Mouse (Mus musculus): ENCODE data around the gene 5031439G07Rik.
A peak's percentile ranks its signal among the peaks of the same experiment; 100 is the strongest.
"Not testable (repeated sequence)": the region's sequence is repeated elsewhere in the genome, so short reads cannot be mapped to it uniquely, and the experiment has no call there.

5031439G07Rik gene

DNA sequence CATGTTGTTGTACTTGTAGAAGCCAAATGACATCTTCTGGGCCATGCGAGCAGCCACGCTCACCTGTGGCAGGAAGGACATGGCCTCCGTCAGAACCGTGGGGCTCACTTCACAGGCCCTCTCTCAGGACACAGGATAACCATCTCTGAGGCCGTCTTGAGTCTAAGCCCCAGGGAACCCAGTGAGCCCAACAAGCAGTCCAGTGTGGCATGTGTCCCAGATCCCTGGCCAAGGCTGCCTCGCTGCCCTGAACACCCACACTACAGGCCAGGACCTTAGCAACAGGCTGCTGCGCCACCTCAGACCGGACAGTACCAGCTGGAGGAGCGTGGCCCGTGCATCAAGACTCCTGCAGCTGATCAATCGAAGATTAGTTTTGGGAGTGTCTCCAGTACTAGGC lies 35.1 kb downstream of the 5031439G07Rik start:
- DNase-seq (ENCODE audit: low read depth, low spot score): no peak

DNA sequence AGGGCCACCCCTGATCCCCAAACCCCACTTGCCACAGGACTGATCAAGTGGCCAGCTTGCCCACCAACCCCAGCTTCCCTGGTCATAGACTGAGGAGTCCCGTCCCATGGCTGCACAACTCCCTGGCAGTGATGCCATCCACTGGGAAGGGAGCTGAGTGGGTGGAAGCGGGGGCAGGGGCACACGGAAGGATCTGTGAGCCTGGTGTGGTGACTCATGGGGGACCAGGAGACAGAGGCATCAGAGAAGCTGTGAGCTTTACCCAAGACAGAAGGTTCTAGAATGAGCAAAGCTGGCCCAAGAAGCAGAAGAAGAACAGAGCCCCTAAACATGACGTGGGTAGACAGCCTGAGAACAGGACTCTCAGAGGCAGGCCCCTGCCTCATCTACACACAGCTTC lies 38.3 kb downstream of the 5031439G07Rik start:
- DNase-seq (ENCODE audit: low read depth, low spot score): no peak

DNA sequence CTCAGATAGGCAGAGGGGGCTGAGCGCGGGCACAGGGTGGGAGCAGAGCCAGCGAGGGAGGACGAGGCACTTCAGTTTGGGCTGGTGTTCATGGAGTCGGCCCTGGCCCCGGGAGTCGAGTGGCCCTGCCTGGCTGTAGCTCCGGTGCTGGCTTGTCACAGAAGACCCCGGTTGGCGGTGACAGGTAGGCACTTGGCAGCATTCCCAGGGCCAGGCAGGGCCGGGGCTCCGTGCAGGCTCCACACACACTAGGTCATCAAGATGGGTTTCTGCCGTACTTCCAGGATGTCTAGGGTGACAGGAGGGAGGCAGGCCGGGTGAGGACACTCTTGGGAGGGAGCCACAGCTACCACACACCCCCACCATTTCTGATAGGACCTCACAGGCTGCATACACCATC lies 39.4 kb downstream of the 5031439G07Rik start:
- DNase-seq (ENCODE audit: low read depth, low spot score): no peak

DNA sequence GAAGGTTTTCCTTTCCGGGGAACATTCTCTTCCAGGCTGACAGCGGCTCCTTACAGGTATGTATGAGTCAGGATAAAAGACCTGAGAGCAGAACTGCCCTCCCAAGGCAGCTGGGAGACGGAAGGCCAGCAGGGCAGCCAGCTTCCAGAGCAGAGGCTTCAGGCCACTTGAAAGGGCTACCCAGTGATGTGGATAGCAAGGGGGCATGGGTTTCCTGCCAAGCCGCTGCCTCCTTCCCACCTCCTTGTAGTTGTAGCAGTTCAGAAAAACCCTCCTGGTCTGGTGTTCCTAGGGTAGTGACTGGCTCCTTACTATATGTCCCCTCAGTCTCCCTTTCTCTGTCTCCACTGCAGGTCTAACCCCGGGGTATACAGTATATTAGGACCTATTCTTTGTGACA lies 44.0 kb downstream of the 5031439G07Rik start:
- no peak for DNase-seq (ENCODE audit: low read depth, low spot score)

DNA sequence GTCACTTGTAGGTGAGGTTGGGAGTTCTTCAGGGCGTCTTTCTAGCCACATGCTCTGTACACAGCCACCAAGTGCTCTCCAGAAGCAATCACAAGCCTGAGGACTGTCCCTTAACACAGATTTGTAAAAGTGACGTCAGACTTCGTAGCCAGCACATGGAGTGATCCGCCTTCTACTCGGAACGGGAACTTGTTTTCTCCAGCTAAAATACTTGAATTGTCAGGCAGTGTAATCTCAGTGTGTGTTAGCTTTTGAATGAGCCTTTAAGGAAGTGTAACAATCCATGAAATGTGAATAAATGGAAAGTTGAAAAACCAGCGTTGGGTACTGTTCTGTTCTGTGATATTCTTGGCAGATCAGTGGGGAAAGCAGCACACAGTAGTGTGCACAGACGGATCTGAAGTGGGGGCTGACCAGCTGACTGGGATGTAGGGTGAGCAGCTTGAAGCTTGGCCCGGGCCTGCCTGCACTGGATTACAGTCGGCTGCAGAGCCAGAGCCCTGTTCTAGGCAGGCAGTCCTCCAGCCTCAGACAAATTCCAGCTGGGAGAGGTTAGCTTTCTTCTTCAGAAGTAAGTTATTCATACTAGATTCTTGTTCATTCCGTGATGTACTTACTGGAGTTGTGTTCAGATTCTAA lies 45.6 kb downstream of the 5031439G07Rik start:
- no peak for DNase-seq (ENCODE audit: low read depth, low spot score)

DNA sequence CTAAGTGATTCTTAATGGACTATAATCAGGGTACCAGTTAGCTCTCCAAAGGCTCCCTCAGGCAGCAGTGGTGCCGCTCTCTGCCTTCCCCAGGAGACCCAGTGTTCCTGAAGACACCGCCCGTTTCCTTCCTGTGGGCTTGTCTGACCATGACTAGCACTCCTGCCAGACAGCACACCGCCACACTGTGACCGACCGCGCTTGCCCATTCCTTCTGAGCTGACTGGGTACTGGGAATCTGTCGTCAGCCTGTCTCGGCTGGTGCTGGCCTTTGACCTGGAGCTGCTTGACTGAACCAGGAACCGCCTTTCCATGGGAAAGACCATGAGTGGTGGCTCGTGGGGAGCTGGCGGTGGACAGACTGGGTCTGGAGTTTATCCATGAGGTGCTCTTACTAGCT lies 48.2 kb downstream of the 5031439G07Rik start:
- no peak for DNase-seq (ENCODE audit: low read depth, low spot score)

DNA sequence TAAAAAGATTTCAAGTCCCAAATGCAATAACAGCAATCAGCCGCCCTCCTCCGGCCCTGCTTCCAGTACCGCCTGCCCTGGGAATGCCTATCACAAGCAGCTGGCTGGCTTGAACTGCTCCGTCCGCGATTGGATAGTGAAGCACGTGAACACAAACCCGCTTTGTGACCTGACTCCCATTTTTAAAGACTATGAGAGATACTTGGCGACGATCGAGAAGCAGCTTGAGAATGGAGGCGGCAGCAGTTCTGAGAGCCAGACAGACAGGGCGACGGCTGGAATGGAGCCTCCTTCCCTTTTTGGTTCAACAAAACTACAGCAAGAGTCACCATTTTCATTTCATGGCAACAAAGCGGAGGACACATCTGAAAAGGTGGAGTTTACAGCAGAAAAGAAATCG lies 53.5 kb downstream of the 5031439G07Rik start:
- no peak for DNase-seq (ENCODE audit: low read depth, low spot score)

DNA sequence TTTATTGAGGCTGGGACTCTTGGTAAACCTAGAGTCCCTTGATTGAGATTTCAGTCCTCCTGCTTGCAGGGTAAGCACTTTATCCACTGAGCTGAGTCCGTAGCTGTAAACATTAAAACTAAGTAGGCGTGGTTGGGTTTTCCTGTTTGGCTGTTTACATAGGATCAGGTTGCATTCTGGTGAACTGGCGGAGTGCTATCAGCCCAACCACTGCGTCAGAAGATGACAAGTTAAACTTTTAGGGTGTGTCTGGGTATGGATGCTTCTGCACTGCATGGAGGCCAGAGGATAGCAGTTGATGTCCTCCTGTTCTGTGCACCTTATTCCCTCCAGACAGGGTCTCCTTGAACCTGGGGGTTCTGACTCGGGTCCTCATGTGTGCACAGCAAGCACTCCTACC lies 56.0 kb downstream of the 5031439G07Rik start:
- DNase-seq (ENCODE audit: low read depth, low spot score): no peak

DNA sequence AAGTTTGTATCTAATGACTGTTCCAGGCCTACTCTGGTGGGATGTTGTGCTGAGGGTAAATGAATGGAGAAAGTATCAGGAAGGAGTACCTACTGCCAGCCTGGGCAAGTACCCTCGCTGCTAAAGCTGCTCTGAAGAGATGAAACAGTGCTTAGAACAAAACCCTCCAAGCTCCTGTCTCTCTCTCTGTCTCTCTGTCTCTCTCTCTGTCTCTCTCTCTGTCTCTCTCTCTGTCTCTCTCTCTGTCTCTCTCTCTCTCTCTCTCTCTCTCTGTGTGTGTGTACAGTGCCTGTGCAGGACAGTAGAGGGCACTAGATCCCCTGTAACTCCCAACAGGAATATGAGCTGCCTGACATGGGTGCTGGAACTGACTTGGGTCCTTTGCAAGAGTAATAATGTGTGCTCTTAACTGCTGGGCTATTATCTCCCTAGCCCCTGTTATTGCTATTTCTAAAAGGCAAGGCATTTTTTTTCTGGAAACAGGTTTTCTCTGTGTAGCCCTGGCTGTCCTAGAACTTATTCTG lies 62.8 kb downstream of the 5031439G07Rik start:
- DNase-seq (ENCODE audit: low read depth, low spot score): no peak

DNA sequence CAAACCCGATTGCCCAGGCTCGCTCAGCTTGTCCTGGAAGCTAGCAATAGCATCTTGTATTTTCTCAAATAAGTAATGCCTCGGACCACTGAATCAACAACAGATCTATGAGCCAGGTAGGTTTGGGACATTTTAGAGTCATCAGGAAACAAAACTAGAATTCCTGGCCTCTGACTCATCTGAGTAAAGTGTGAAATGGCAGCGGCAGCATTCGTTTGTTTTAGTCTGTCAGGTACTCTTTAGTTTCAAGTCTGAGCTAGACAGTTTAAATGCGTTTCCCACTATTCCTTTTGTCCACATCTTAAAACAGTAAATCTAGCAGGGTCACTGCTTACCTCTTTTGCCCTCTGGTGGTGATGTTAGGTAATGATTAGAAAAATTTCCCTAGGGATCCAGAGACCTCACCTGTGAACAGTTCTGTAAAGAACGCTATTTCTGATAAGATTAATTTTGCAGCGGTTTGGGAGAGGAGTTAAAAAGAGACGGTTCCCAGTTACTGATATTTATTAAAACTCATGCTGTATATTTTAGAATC lies 63.5 kb downstream of the 5031439G07Rik start:
- peak; percentile 64 for DNase-seq (ENCODE audit: low read depth, low spot score)

DNA sequence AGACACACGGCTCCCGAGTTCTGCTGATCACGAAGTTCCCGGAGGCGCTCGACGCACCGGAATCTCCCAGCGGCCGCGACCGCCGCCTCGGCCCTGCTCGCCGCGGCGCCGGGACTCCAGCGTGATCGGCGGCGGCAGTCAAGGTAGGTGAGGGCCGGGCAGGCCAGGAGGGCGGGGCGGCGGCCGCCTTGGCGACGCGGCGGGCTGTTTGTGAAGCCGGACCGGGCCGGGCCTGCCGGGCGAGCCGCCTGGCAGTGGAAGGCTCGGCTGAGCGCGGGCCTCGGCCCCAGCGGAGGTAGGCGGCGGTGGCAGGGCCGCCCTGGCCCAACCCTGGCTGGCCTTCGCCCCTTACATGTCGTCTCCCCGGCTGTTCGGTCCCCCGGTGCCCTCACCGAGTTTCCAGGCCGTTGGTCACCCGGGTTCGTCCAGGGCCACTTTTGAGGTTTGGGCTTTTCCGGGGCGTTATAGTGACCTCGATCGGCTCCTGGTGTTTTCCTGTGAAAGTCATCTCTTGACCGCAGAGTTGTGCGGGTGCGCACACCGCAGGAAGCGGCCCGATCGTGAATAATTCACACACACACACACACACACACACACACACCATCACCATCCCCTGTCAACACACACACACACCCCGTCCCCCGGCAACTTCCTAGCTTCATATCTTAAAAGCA lies 64.7 kb downstream of the 5031439G07Rik start:
- DNase-seq (ENCODE audit: low read depth, low spot score): no peak

DNA sequence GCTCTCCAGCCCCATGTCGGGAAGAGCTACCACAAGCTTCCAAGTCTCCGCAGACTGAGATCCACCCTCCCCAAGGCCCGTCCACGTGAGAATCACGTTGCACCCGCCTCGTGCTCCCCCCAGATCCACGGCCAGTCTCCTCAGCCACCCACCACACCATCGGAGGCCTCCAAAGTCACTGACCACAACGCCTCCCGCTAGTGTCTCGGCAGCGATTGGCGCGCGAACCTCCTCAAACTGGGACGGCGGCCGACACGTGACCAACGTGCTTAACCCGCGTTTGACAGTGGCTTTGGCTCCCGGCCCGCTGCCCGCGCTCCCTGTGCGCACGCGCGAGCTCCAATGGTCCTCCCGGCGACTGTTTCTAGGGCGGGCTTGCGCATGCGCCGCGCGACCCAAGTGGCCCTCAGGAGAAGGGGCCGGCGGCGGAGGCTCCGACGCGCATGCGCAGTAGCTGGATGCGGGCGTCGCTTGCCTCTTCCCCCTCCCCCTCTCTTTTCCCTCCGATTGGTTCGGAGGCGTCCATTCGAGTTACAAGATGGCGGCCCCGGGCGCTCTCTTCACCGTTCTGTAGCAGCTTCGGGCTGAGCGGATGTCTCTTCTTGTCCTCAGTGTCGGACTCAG lies 65.4 kb downstream of the 5031439G07Rik start, which contains the start of gene Nup50:
Gene Nup50, plus strand, starts transcription at position 528 of the 624 bp plus-strand sequence.
- DNase-seq (ENCODE audit: low read depth, low spot score): peak; percentile 99

DNA sequence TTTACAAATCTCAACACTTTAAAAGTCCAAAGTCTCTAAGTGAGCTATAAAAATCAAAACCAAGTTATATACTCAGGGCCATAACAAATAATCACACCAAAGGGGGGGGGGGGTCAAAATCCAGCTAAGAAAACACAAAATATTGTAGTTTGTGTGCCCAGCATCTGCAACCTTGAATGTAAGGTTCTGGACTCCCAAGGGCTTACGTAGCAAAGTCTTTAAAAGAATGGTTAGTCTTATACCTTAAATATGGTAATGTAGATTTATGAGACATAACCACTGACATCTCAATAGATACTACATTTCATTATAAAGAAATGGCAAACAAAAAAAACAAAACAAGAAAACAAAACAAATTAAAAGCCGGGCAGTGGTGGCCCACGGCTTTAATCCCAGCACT lies 68.4 kb downstream of the 5031439G07Rik start, which contains the start of gene Gm29666:
Gene Gm29666, minus strand, starts transcription at position 101 of the 400 bp plus-strand sequence.
- no peak for DNase-seq (ENCODE audit: low read depth, low spot score)

DNA sequence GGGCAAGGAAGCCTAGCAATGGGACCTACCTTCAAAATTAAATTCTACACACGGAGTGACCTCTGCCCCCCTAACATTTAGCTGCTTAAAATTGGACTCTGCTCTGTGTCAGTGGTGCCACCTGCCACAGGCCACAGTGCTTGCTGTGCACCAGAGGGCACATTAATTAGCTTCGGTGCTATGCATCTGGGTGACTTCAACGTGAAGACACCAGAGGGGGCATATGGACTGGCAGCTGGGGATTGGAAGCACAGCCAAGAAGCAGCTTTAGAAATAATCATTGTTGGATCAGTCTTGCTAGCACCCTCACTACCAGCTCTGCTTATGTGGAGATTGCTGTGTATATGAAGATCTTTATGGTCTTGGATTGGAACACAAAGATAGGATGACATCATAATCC lies 75.2 kb downstream of the 5031439G07Rik start:
- DNase-seq (ENCODE audit: low read depth, low spot score): no peak

DNA sequence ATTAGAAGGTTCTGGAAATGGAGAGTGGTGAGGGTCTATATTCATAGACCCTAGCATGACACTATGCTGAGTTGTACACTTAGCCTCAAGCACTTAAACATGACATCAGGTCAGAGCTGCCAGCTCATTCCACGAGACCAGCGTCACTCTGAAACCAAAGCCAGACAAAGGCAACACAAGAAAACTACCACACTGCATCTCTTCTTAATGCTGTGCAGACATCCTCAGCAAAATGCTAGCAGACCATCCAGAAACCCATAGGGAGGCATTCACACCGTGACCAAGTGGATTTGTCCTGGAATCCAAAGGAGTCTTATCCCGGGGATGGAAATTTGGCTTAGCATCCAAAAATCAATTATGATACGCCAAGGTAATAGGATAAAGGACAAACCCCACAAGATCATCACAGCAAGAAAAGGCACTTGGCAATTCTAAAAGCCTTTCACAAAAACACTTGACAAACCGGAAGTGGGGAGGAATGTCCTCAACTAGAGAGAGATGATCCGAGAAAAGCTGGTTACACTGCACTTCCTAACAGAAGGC lies 84.4 kb downstream of the 5031439G07Rik start:
- DNase-seq (ENCODE audit: low read depth, low spot score): no peak

DNA sequence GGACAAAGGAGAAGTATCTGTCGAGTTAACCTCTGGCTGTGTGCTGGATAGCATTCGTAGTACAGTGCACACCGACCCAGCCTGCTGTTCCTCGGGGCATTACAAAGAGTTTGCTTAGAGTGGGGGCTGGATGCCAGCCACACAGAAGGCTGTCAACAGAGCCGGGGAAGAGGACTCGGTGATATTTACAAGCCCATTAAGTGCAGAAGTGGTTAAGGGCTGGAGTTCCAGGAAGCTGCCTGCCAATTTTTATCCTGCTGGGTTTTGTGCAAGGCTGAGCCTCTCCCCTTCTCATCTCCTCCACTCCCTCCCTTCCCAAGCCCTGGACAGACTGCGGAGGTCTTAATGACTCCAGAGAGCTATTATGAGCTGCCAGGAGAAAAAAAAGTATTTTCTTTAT lies 90.3 kb downstream of the 5031439G07Rik start:
- DNase-seq (ENCODE audit: low read depth, low spot score): peak; percentile 25

DNA sequence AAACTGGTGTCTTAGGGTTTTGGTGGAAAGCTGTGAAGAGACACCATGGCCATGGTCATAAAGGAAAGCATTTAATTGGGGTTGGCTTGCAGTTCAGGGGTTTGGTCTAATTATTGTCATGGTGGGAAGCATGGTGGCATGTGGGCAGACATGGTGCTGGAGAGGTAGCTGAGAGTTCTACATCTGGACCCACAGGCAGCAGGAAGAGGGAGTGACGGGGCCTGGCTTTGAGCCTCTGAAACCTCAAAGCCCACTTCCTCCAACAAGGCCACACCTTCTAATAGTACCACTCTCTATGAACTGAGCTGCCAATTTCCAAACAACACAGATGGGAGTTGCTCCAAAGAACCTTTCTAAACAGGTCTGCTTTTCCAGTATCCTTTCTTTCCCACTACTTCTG lies 91.7 kb downstream of the 5031439G07Rik start:
- DNase-seq (ENCODE audit: low read depth, low spot score): no peak

DNA sequence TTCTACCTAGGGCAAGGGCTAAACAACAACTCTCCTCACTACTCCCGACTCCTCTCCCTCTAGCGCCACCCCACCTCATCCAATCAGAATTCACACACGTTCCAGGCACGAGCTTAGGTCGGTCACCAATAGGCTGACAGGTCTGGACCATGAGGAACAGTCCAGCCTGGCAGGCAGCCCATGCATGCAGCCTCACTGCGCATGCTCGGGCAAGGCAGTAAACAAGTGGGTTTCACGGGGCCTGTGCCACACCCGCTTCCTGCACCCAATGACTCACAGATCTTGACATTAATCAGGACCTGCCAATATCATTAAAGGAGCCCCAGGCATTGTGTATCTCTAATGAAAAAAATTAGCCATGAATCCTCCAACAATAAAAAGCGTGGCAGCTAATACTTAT lies 92.1 kb downstream of the 5031439G07Rik start:
- DNase-seq (ENCODE audit: low read depth, low spot score): not testable (repeated sequence)
